Mouse (Mus musculus) right cerebral cortex, postnatal 10 days (tissue): Measurements from ENCODE around the gene Themis2.

Experiments used
- DNase-seq, 2 experiments: peaks; one replicate each; pipeline ENCODE4 v3.0.0; 2021; ENCODE audit warnings: low spot score in 2 of 2

Gene Themis2

GRCm38 (mm10) chr4:132796196-132796886 lies at the start of gene Themis2:
Themis2 (minus strand) TSS chr4:132796387.
- peak; percentile 47 to 65 for DNase-seq

GRCm38 (mm10) chr4:132843705-132844071 lies 47.5 kb upstream of the Themis2 start:
- no peak for DNase-seq

DNA sequence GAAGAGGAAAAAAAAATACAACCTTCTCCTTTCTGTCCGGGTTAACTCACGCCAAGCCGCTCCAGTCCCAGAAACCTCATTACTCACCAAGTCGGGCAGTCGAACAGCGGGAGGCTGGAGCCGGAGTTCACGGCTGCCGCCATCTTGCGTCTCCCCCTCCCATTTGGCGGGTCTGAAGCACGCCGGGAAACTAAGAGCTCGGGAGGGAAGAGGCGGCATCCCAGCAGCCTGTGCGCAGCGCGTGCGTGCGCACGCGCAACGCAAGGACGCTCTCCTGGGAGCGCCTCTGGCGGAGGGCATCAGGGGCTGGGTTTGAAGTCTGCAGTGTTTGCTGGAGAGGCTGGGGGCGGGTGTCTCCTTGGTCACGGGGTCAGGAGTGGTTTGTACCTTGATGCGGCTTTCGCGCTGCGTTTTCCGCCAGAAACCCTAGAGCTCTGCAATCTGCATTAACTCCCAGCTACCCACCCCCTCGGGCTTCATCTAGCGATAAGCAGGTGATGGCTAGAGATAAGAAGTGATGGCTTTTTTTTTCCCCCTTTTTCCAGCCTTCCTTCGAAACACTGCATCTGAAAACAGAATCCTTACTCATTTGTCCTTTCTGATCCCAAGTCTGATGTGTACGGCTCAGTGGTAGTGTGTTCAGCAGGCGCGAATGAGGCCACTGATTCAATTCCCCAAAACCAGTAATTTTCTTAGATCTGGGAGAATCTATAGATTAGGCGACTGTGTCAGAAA lies 47.0 kb upstream of the Themis2 start, which contains the start of gene Ppp1r8:
TSS of gene Ppp1r8 (minus strand) at position 200 of the 735 bp plus-strand sequence.
- DNase-seq = peak; percentile 95 to 96

DNA sequence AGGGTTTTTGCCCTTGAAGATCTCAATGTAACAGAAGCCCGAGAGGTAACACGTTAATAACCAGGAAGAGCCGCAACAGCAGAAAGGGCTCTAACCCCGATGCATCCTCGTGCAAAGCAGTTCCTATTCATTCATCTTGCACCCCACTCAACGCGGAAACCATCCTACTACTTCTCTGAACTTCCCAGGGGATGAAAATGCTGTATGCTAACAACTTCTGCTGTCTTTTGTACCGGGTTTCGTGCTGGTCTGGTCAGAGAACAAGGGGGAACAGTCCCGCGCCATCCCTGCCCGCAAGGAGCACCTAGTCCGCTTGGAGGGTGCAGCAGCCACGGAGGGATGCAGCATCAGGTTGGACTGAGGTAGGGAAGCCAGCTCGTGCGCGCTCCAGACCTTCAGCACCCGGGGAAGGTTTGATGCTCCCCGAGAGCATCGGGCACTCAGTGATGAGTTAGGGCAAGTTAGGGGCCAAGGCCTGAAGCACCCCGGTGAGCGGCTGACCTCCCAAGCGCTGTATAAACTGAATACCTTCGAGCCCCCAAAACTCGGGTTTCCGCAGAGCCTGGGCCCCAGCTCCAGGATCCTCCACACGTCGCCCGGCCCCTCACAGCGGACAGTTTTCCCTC lies 46.2 kb upstream of the Themis2 start:
- DNase-seq = peak; percentile 37 to 40

DNA sequence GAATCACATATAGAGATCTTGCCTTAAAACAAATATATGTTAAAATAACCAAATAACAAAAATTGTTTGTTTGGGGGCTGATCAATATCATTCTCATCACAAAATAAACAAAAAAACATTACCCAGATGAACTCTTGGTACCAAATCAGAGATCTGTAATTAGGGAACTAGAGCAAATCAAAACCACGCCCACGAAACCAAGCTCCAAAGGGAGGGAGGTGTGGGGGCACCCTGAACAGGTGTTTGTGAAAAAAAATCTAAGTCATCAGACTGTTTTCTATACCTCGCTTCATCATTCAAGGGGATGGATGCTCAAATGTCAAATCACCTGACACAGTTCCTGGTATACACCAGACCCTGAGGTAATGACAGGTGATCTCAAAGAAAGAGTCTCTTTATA lies 45.3 kb upstream of the Themis2 start:
- no peak for DNase-seq

DNA sequence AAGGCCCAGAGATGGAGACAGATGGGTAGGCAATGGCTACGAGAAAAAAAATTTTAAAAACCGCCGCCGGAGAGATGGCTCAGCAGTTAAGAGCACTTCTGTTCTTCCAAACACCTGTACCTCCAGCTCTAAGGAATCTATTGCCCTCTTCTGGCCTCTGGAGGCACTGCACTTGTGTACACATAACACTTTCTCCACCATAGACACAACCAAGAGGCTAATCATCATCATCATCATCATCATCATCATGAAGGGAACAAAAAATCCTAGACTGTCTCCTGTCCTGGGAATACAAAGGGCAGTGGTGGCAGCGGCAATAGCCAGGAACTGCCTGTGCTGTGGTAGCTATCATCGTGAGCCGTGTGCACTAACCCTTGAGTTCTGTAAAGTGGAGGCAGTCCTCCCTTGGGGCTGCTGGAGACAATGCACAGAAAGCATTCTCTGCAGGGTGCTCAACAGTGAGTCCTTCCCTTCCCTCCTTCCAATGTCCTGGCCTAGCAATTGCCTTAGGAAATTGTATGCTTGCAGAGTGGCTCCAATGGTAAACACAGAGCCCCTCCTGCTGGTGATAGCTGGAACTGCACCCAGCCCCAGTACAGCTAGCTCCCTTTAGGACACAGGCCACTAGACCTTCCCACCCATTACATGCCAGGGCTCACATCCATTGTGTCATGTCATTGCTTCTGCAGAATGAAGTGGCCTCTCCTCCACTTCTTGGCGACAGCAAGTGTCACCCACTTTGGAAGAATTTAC lies 27.6 kb upstream of the Themis2 start:
- DNase-seq = peak; percentile 59 to 74

DNA sequence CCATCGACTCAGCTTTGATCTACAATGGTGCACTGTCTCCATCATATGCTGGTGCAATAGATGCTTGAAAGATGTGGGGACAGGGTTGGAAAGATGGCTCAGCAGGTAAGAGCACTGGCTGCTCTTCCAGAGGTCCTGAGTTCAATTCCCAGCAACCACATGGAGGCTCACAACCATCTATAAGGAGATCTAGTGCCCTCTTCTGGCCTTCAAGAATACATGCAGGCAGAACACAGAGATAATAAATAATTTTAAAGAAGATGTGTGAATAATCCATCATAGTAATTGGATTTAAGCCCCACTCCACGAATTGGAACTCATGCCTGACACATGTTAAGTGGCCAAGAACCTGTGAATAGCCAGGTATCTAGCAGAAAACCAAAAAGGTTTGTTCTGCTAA lies 22.3 kb upstream of the Themis2 start:
- no peak for DNase-seq

DNA sequence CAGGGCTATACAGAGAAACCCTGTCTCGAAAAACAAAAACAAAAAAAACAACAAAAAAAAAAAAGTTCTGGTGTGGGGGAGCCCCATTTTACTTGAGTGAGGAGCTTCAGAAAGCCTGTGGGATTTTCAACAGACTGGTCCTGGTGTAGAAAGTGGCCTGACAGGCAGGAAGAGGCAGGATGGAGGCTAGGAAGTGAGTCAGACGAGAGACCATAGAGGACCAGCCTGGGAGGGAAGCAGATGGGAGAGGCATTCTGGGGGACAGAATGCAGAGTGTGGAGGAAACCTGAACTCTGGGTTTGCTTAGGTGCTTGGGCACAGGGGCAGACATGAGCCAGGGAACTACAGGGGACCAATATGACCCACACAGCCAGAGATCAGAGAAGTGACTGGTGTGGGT lies 20.7 kb upstream of the Themis2 start:
- DNase-seq = no peak

- no peak for DNase-seq
Observed at GRCm38 (mm10) chr4:132816404-132816803, 20.2 kb upstream of the Themis2 start.

- DNase-seq = peak; percentile 52 to 56
Observed at GRCm38 (mm10) chr4:132809621-132810020, 13.4 kb upstream of the Themis2 start.

GRCm38 (mm10) chr4:132807771-132808641 lies 11.8 kb upstream of the Themis2 start:
- DNase-seq = no peak

DNA sequence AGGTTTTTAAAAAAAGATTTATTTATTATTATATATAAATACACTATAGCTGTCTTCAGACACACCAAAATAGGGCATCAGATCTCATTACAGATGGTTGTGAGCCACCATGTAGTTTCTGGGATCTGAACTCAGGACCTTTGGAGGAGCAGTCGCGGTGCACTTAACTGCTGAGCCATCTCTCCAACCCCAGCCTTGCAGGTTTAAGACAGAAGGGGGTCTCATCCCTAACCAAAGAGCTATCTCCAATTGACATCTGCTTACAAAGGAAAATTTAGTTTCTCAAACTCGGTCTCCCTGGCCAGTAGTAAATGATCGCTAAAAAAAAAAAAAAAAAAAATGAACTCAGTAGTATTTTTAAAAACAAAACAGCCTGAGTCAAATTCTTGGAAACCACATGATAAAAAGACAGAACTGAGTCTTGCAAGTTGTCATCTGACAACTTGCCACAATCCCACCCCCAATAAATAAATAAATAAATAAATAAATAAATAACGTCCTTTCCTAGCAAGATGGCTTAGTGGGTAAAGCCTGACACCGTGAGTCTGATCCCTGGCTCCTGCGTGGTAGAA lies 10.5 kb upstream of the Themis2 start:
- no peak for DNase-seq

DNA sequence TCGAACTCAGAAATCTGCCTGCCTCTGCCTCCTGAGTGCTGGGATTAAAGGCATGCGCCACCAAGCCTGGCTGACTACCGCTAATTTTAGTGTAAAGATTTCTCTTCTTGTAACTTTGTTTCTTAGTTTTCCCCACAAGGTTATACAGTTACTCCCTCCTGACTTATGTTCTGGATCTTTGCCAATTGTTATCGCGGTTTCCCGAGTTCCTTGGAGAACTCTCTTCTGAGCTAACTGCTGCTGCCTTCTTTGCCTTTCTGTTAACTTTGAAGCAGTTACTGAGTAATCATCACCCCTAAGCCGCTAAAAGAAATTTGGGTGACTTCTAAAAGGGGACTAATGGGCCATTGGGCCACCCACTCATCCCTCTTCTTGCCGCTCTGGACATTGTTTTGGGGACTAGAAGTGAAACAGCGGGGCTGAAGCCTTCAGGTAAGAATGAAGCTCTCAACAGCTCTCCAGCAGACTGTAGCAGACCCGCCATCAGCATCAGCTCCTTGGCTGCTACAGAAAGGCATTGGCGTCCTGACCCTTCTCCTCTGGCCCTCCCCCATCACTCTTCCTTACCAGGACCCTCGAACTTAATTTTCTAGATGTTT lies 9.5 kb upstream of the Themis2 start:
- DNase-seq = no peak

DNA sequence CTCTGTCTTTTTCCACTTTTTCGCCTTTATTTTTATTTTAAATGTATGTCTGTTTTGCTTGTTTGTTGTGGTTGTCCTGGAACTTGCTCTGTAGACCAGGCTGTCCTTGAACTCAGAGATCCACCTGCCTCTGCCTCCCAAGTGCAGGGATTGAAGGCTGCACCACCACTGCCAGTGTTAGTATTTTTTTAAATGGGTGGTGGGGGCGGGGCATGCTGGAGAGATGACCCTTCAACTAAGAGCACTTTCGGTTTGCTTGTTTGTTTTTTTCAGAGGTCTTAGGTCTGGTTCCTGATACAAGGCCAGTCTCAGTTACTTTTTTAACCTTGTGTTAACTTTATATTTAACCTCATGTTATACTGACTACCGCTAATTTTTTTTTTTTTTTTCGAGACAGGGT lies 9.0 kb upstream of the Themis2 start:
- DNase-seq = no peak

DNA sequence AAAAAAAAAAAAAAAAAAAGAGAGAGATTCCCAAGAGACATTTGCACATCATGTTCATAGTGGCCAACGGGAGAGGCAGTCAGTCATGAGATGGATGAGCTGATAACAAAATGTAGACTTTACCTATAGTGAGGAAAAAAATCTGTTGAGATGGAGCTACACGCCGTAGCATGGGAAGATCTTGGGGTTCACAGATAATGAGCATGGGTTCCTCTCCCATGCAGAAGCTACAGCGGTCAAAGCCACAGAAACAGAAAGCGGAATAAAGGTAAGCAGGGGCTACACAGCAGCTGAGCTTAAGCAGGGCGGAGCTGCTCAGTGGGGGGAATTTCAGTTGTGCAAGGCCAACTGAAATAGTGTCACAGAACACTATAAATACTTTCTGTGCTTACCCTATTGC lies 8.1 kb upstream of the Themis2 start:
- DNase-seq = no peak

DNA sequence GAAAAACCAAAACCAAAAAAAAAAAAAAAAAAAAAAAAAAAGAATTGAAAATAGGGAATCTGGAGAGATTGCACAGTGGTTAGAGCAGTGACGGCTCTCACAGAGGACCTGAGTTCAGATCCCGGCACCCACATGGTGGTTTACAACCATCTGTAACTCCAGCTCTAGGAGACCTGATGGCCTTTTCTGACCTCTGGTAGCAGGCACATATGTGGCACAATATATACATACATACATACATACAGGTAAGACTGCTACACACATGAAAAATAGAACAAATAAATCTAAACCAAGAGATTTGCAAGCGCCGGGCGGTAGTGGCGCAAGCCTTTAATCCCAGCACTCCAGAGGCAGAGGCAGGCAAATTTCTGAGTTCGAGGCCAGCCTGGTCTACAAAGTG lies 7.7 kb upstream of the Themis2 start:
- DNase-seq = no peak

GRCm38 (mm10) chr4:132803212-132803611 lies 7.0 kb upstream of the Themis2 start:
- no peak for DNase-seq

DNA sequence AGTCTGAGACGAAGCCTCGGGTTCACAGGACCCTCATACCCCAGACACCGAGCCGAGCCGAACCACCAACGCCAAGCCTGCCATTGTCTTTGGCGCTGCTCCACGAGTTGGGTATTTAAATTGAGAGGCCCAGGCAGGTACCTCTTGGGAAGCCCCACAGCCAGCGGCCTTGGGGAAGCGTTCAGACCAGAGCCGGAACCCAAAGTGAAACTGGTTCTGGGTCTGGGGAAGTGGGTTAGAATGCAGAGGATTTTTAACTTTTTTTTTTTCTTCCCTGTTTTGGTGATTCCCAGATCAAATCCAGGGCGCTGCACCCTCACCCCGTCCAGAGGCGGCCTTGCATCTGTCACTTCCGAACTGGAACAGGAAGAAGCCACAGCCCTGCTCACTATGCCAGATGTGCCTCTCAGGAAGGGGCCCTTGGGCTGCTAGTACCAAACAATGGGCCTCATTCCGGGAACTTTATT lies 6.0 kb upstream of the Themis2 start:
- DNase-seq = no peak

DNA sequence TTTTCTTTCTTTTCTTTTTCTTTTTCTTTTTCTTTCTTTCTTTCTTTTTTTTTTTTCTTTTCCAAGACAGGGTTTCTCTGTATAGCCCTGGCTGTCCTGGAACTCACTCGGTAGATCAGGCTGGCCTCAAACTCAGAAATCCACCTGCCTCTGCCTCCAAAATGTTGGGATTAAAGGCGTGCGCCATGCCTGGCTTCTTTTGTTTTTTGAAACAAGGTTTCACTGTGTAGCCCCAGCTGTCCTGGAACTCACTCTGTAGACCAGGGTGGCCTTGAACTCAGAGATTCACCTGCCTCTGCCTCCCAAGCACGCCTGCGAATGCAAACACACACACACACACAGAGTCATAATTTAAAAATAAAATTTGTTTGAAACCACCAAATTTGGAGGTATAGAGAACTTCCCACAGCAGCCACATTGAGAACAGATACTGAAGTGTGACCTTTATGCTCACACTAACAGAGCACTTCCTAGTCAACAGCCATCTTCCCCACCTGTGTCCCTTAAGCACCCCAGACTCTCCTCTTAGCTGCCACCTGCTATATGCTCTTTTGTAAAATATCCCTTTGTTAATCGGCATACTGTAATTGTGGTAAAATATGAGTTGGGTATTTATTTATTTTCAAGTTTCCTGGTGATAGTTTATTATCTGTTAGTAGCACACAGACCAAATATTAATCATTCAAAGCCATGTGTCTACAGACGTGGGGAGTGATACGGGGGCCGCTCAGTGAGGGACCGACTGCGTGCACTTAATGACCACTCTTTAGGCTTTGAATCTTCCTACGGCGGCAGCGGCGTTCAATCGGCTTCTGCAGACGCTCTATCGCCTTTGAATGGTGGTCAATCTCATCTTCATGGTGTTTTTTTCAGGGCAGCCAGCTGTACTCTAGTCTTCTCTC lies 5.2 kb upstream of the Themis2 start:
- DNase-seq = no peak
